Mouse (Mus musculus): ENCODE measurements around the gene Csnk2a1. TPM values are rescaled to one million over a fixed set of nuclear protein-coding genes. Genes with fewer than 3 reads are reported as not detected.
"Not testable (repeated sequence)": the region's sequence is repeated elsewhere in the genome, so short reads cannot be mapped to it uniquely, and the experiment has no call there.

The Csnk2a1 gene
- polyA plus RNA-seq, 1 experiment from 2014 or later = 51.5 TPM

- H3K9ac ChIP-seq = no peak overlapping the region
- DNase-seq (no peak), ATAC-seq (ENCODE audit: low read depth) (no peak)
- H3K4me1 ChIP-seq (replicated peaks) = peaks cover 28% of the 10 kb centered on the region
- H3K9me3 ChIP-seq (replicated peaks) = no peaks in the 10 kb centered on the region
- 47% methylated on average over 7 of the region's 7 CpGs for WGBS (ENCODE audit: insufficient replicate concordance)
- H3K4me3 ChIP-seq (replicated peaks) = no peak overlapping the region
- no peaks in the 10 kb centered on the region for H3K27me3 ChIP-seq
- no peak overlapping the region for H3K27ac ChIP-seq
- no peak overlapping the region for H3K4me2 ChIP-seq
- H3K36me3 ChIP-seq = no peaks in the 10 kb centered on the region
Observed at GRCm38 (mm10) chr2:152193346-152193710, 33.3 kb upstream of the Csnk2a1 start.

- WGBS (ENCODE audit: insufficient replicate concordance) = 67% methylated on average over 2 of the region's 2 CpGs
- no peak for DNase-seq
- no peaks in the 10 kb centered on the region for H3K9me3 ChIP-seq (replicated peaks)
- H3K4me2 ChIP-seq = no peak overlapping the region
- no peak for ATAC-seq (ENCODE audit: low read depth)
- no peak overlapping the region for H3K4me3 ChIP-seq (replicated peaks)
- H3K27ac ChIP-seq = no peak overlapping the region
- H3K4me1 ChIP-seq (replicated peaks) = peaks cover 28% of the 10 kb centered on the region
- H3K9ac ChIP-seq = no peak overlapping the region
- H3K27me3 ChIP-seq = no peaks in the 10 kb centered on the region
- H3K36me3 ChIP-seq = no peaks in the 10 kb centered on the region
Observed at GRCm38 (mm10) chr2:152194586-152194985, 32.1 kb upstream of the Csnk2a1 start.

- ATAC-seq (ENCODE audit: low read depth) (no peak), DNase-seq (no peak)
- Histone ChIP-seq H3K9me3 (replicated peaks) (no peaks in the 10 kb centered on the region), H3K9ac (no peak overlapping the region), H3K36me3 (no peaks in the 10 kb centered on the region), H3K4me2 (no peak overlapping the region), H3K27ac (no peak overlapping the region), H3K27me3 (no peaks in the 10 kb centered on the region), H3K4me1 (replicated peaks) (peaks cover 28% of the 10 kb centered on the region), H3K4me3 (replicated peaks) (no peak overlapping the region)
- WGBS (ENCODE audit: insufficient replicate concordance) = 26% methylated on average over 3 of the region's 3 CpGs
Observed at GRCm38 (mm10) chr2:152196896-152197295, 29.7 kb upstream of the Csnk2a1 start.

DNA sequence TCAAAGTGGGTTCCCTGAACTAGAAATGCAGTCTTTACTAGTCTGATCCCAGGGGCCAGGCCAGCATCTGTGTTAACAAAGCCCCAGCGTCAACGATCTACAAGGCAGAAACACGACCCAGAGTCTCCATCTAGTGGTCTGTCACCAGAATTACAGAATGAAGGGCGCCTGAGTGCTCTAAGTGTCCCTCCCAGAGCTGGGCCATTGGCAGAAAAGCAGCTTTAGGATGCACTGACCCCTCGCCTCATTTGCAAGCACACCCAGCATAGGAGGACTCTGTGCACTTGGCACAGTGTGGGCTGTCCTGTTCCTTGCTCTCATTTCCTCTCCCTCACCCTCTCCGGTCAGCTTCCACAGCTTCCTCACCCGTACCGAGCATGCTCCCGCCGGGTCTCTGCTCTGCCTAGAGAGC lies 29.3 kb upstream of the Csnk2a1 start:
- no peak overlapping the region for H3K4me2 ChIP-seq
- WGBS (ENCODE audit: insufficient replicate concordance) = 43% methylated on average over 10 of the region's 10 CpGs
- peak; percentile 42 for DNase-seq
- no peak overlapping the region for H3K9ac ChIP-seq
- H3K9me3 ChIP-seq (replicated peaks) = no peaks in the 10 kb centered on the region
- H3K4me3 ChIP-seq (replicated peaks) = no peak overlapping the region
- H3K27ac ChIP-seq = no peak overlapping the region
- ATAC-seq (ENCODE audit: low read depth) = peak; percentile 60; the same call in 1 of the 2 replicates
- H3K27me3 ChIP-seq = no peaks in the 10 kb centered on the region
- no peaks in the 10 kb centered on the region for H3K36me3 ChIP-seq
- H3K4me1 ChIP-seq (replicated peaks) = peaks cover 27% of the 10 kb centered on the region

- H3K36me3 ChIP-seq; H3K4me2 ChIP-seq; ATAC-seq (ENCODE audit: low read depth); H3K4me3 ChIP-seq (replicated peaks); H3K9ac ChIP-seq; H3K27ac ChIP-seq; DNase-seq; H3K9me3 ChIP-seq (replicated peaks); H3K27me3 ChIP-seq; H3K4me1 ChIP-seq (replicated peaks): not testable (repeated sequence)
- WGBS (ENCODE audit: insufficient replicate concordance) = 83% methylated on average over 7 of the region's 9 CpGs
Observed at GRCm38 (mm10) chr2:152206139-152206538, 20.5 kb upstream of the Csnk2a1 start.

GRCm38 (mm10) chr2:152211871-152212270 lies 14.8 kb upstream of the Csnk2a1 start:
- Histone ChIP-seq H3K27me3 (no peaks in the 10 kb centered on the region), H3K4me1 (replicated peaks) (no peaks in the 10 kb centered on the region), H3K4me3 (replicated peaks) (no peak overlapping the region), H3K4me2 (no peak overlapping the region), H3K36me3 (no peaks in the 10 kb centered on the region), H3K9me3 (replicated peaks) (no peaks in the 10 kb centered on the region), H3K9ac (no peak overlapping the region), H3K27ac (no peak overlapping the region)
- ATAC-seq (ENCODE audit: low read depth) (no peak), DNase-seq (no peak)
- WGBS (ENCODE audit: insufficient replicate concordance) = 75% methylated on average over 3 of the region's 3 CpGs

DNA sequence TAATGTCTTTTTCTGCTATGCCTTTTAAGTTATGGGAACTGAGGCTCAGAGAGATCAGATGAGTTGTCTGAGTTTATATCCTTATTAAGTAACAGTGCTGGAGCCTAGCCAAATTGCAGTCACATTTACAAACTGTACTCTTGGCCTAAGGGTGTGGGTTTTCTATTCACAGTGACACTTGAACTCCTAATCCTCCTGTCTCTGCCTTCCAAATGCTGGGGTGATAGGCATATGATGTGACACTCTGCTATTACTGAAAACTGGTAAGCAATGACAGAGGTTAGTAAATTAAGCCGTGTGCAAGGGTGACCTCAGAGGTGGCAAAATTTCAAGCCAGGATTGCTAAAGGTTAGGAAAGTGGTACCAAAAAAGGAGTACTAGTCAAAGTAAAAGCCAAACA lies 9.7 kb upstream of the Csnk2a1 start:
- no peaks in the 10 kb centered on the region for H3K27me3 ChIP-seq
- no peaks in the 10 kb centered on the region for H3K9me3 ChIP-seq (replicated peaks)
- H3K36me3 ChIP-seq = no peaks in the 10 kb centered on the region
- H3K27ac ChIP-seq = no peak overlapping the region
- H3K4me3 ChIP-seq (replicated peaks) = no peak overlapping the region
- no peak for ATAC-seq (ENCODE audit: low read depth)
- H3K4me1 ChIP-seq (replicated peaks) = no peaks in the 10 kb centered on the region
- no peak overlapping the region for H3K4me2 ChIP-seq
- DNase-seq = no peak
- 56% methylated on average over 1 of the region's 1 CpGs for WGBS (ENCODE audit: insufficient replicate concordance)
- no peak overlapping the region for H3K9ac ChIP-seq

DNA sequence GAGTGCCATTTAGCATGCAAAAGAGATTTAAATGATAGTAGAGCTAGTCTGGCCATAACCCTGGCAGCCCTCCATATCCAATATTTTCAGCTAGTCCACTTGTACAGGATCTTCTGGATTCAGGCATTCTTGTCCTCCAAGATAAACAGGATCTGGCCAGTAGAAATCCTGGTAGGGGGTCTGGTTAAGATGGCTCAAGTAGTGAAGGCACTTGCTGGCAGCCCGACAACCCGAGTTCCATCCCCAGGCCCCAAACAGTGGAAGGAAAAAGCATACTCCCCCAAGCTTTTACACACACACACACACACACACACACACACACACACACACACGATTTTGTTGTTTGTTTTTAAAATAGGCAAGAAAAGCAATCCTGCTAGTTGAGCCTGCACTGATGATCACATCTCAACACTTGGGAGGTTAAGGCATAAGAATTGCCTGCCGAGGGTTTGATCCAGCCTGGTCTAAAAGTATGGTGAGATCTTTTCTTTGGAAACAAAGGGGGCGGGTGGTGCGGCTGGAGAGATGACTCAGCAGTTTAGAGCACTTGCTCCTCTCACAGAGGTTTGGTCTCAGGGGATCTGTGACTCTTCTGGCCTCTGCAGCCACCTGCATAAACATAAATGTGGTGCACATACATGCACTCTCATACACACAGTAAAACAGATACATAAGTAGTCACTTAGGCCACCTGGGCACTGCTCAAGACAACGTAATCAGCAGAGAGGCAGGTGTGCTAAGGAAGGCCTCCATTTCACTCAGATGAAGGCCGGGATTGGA lies 2.9 kb upstream of the Csnk2a1 start:
- H3K36me3 ChIP-seq = peaks cover 3% of the 10 kb centered on the region; the same call in 1 of the 2 replicates
- peak overlapping the region; percentile 47 for H3K27ac ChIP-seq
- H3K4me1 ChIP-seq (replicated peaks) = peaks cover 38% of the 10 kb centered on the region
- WGBS (ENCODE audit: insufficient replicate concordance) = 57% methylated on average over 8 of the region's 8 CpGs
- DNase-seq = peak; percentile 50
- no peaks in the 10 kb centered on the region for H3K27me3 ChIP-seq
- 0 out of 2 replicates have a peak overlapping the region, but pooled peaks have one; percentile 6 for H3K4me2 ChIP-seq
- no peaks in the 10 kb centered on the region for H3K9me3 ChIP-seq (replicated peaks)
- peak overlapping the region; percentile 36; the same call in 1 of the 2 replicates for H3K9ac ChIP-seq
- no peak for ATAC-seq (ENCODE audit: low read depth)
- H3K4me3 ChIP-seq (replicated peaks) = no peak overlapping the region

DNA sequence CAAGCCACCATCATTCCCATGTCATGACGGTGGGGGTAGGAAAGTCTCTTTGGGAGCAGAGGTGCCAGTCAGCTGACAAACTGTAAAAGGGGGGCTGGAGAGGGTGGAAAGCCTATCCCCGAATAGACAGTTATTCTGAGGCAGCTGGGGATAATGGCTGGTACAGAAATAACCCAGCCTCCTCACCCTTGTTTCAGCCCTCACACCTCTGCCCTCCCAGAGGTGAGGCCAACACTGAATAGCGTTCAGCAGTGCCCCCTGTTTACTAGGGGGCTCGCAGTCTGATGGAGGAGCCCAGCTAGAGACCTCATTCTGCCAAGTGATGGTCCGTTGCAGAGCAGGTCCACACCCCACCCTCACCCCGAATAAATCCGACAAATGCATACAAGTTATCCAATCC lies 1.1 kb upstream of the Csnk2a1 start:
- Histone ChIP-seq H3K27ac (no peak overlapping the region; the same call in 1 of the 2 replicates), H3K9ac (peak overlapping the region; percentile 96), H3K9me3 (replicated peaks) (no peaks in the 10 kb centered on the region), H3K4me3 (replicated peaks) (peak overlapping the region; percentile 96), H3K4me2 (peak overlapping the region; percentile 79), H3K27me3 (no peaks in the 10 kb centered on the region), H3K36me3 (peaks cover 17% of the 10 kb centered on the region; the same call in 1 of the 2 replicates), H3K4me1 (replicated peaks) (peaks cover 47% of the 10 kb centered on the region)
- no peak for DNase-seq
- ATAC-seq (ENCODE audit: low read depth) = no peak
- 81% methylated on average over 7 of the region's 7 CpGs for WGBS (ENCODE audit: insufficient replicate concordance)

DNA sequence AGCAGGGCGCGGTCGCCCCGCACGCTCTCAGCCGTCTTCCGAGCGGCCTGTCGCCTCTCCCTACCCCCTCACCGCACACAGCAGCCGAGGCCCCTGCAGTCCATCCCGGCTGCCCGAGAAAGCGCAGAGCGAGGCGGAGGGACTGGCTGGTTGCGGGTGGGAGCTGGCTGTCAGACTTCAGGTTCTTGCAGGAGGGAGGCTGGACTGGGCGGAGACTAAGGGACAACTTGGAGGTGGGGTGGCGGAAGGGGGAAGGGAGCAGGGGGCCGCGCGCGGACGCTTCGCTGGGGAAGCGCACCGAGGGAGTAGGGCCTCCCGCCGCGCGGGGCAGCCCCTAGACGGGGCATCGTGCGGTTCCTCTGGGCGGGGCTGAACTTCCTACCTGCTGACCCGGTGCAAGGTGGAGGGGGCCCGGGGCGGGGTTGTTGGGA lies 427 bp downstream of the Csnk2a1 start:
- Histone ChIP-seq H3K9me3 (replicated peaks) (no peaks in the 10 kb centered on the region), H3K27ac (peak overlapping the region; percentile 96), H3K36me3 (peaks cover 23% of the 10 kb centered on the region), H3K4me2 (peak overlapping the region; percentile 79), H3K4me1 (replicated peaks) (peaks cover 52% of the 10 kb centered on the region), H3K9ac (peak overlapping the region; percentile 96), H3K27me3 (no peaks in the 10 kb centered on the region), H3K4me3 (replicated peaks) (peak overlapping the region; percentile 96)
- DNase-seq (peak; percentile 67), ATAC-seq (ENCODE audit: low read depth) (peak; percentile 76)
- under 1% methylated on average over 38 of the region's 38 CpGs for WGBS (ENCODE audit: insufficient replicate concordance)

GRCm38 (mm10) chr2:152230046-152230445 lies 3.4 kb downstream of the Csnk2a1 start:
- ATAC-seq (ENCODE audit: low read depth) (no peak), DNase-seq (no peak)
- Histone ChIP-seq H3K9me3 (replicated peaks) (no peaks in the 10 kb centered on the region), H3K36me3 (peaks cover 37% of the 10 kb centered on the region), H3K27ac (no peak overlapping the region), H3K4me1 (replicated peaks) (peaks cover 38% of the 10 kb centered on the region), H3K4me3 (replicated peaks) (no peak overlapping the region), H3K4me2 (no peak overlapping the region), H3K27me3 (no peaks in the 10 kb centered on the region), H3K9ac (no peak overlapping the region)

- Histone ChIP-seq H3K36me3 (peaks cover 48% of the 10 kb centered on the region), H3K4me3 (replicated peaks) (no peak overlapping the region), H3K27me3 (no peaks in the 10 kb centered on the region), H3K9me3 (replicated peaks) (no peaks in the 10 kb centered on the region), H3K4me2 (no peak overlapping the region), H3K4me1 (replicated peaks) (no peaks in the 10 kb centered on the region; the same call in 1 of the 2 replicates), H3K9ac (no peak overlapping the region), H3K27ac (no peak overlapping the region)
- 83% methylated on average over 1 of the region's 1 CpGs for WGBS (ENCODE audit: insufficient replicate concordance)
- ATAC-seq (ENCODE audit: low read depth) = no peak
- no peak for DNase-seq
Observed at GRCm38 (mm10) chr2:152237926-152238325, 11.3 kb downstream of the Csnk2a1 start.
